Mouse (Mus musculus) erythroblast, embryonic 14.5 days (primary cell): Measurements from ENCODE around the gene Tuba8.

Source experiments
- GATA1 ChIP-seq: IDR thresholded peaks from 2 replicates; pipeline ENCODE4 v1.6.1; 2012; ENCODE audit warnings: low read length, inconsistent platforms, mixed read lengths
- TAL1 ChIP-seq: IDR thresholded peaks from 3 replicates; pipeline ENCODE4 v1.6.1; 2012; ENCODE audit warnings: low read length, inconsistent platforms, mixed read lengths

- TF ChIP-seq TAL1 (no peak), GATA1 (no peak)
These were observed 25.9 kb downstream of the Tuba8 start for GRCm38 (mm10) chr6:121236386-121236785.
